Mouse (Mus musculus): Measurements from ENCODE around the gene Hist1h2ab. TPM values are rescaled to one million over a fixed set of nuclear protein-coding genes. Genes with fewer than 3 reads are reported as not detected.

The Hist1h2ab gene
- total and polyA plus RNA-seq, 3 experiments = 8.0 to 2,219 TPM; not detected in 1

DNA sequence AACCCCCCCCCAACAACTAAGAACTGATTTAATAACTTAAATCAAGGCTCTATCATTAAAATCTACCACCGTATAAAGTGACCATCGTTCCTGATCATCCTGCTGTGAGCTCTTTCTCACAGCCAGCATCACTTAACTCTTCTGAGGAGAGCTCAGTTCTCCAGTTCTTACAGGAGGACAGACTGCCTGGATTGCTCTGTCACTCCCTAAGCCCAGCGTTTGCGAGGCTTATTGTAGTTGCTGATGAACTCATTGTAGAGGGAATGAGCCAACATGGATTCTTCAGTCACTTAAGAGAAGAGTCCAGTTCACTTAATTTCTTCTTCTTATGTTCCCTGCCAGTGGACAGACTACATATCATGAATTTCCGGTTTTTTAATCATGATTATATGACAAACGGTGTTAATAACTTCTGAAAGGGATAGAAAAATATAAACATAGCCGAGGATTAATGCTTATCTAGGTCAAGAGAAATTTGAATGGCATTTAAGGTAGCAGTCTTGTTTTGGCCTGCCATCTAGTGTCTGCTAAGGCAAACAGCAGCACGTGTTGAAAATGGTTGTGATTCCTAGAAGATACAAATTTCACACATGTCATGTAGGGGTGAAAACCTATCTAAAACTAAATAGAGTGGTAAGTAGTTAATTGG lies 18.6 kb upstream of the Hist1h2ab start (continued):
- TF ChIP-seq BHLHE40 (IDR thresholded peaks at IDR 0.05; ENCODE audit: borderline replicate concordance, low read depth, low read length) = peak; percentile 86
- no peak for TF ChIP-seq KAT2A (conservative IDR thresholded peaks at IDR 0.05; ENCODE audit: low read depth, low read length)
- TF ChIP-seq CTCF (IDR thresholded peaks at IDR 0.05 in 2 of 3, conservative IDR thresholded peaks at IDR 0.05 in 1 of 3; ENCODE audit: control insufficient read depth in 1 of 3, insufficient read depth in 1 of 3, low read depth in 2 of 3, low read length in 3 of 3, poor library complexity in 1 of 3, severe bottlenecking in 1 of 3) = peak; percentile 69 to 97 (median 84)
- no peak for TF ChIP-seq TCF12 (IDR thresholded peaks at IDR 0.05; ENCODE audit: low read depth, low read length)
- TF ChIP-seq TAL1 (IDR thresholded peaks at IDR 0.05; ENCODE audit: low read length) = no peak
- no peak for TF ChIP-seq POLR2AphosphoS2 (IDR thresholded peaks at IDR 0.05; ENCODE audit: low read length)
- TF ChIP-seq CHD1 (IDR thresholded peaks at IDR 0.05; ENCODE audit: low read depth, low read length) = no peak
- TF ChIP-seq GATA1 (IDR thresholded peaks at IDR 0.05; ENCODE audit: low read depth, low read length) = peak; percentile 77
- TF ChIP-seq GABPA (IDR thresholded peaks at IDR 0.05; ENCODE audit: low read depth, low read length) = no peak
- no peak for TF ChIP-seq EP300 (IDR thresholded peaks at IDR 0.05; ENCODE audit: low read depth in 1 of 2, low read length in 2 of 2)
- TF ChIP-seq RAD21 (IDR thresholded peaks at IDR 0.05; ENCODE audit: low read depth, low read length) = peak; percentile 96
- TF ChIP-seq ZKSCAN1 (IDR thresholded peaks at IDR 0.05; ENCODE audit: low read depth, low read length) = no peak
- TF ChIP-seq RCOR1 (IDR thresholded peaks at IDR 0.05; ENCODE audit: low read depth, low read length) = no peak
- no peak for TF ChIP-seq CHD2 (IDR thresholded peaks at IDR 0.05; ENCODE audit: low read length)
- TF ChIP-seq MAZ (IDR thresholded peaks at IDR 0.05; ENCODE audit: low read depth, low read length) = no peak
- peak; percentile 51; the same call in 1 of the 2 replicates for TF ChIP-seq SIN3A (IDR thresholded peaks at IDR 0.05; ENCODE audit: low read length)
- peak; percentile 97 for TF ChIP-seq ZC3H11A (IDR thresholded peaks at IDR 0.05; ENCODE audit: low read depth, low read length)

DNA sequence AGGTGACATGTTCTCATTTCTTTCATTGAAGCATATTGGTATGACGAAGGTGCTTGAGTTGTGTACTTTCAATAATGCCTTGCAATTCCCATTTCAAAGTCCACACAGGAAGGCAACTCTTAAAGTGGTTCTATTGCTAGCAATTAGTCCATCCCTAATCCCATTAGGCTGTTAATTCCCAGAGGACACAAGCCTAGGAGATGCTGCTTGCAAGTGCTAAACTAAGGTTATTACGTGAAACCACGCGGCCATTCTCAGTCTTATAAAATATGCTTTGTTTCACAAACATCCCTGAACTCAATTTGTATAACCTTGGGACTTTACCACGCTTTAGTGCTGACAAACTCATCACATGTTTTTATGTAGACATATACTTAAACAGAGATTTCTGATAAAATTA lies 13.8 kb upstream of the Hist1h2ab start:
- Histone ChIP-seq H3K36me3 (ENCODE audit: control insufficient read depth in 1 of 2, insufficient read depth in 2 of 2, low read length in 2 of 2) (peaks cover 0 to 14% of the 10 kb centered on the region in 2 experiments; a peak in 2 of 4 replicates), H3K9ac (ENCODE audit: control insufficient read depth, low read depth, low read length, poor library complexity, severe bottlenecking) (no peak overlapping the region), H3K79me2 (ENCODE audit: control insufficient read depth, insufficient read depth, low read length, poor library complexity) (no peaks in the 10 kb centered on the region; the same call in 1 of the 2 replicates), H3K4me3 (ENCODE audit: control insufficient read depth in 1 of 2, insufficient read depth in 1 of 2, low read depth in 2 of 2, low read length in 2 of 2) (no peak overlapping the region), H3K27ac (ENCODE audit: control insufficient read depth, low read depth, low read length) (no peak overlapping the region), H3K9me3 (replicated peaks; ENCODE audit: insufficient read depth, low read length) (no peaks in the 10 kb centered on the region), H3K4me1 (ENCODE audit: control insufficient read depth in 1 of 2, insufficient read depth in 2 of 2, low read length in 2 of 2) (0 out of 4 replicates have a peak, but pooled peaks cover 3 to 4% of the 10 kb centered on the region in 2 experiments), H3K27me3 (ENCODE audit: control insufficient read depth in 1 of 2, insufficient read depth in 2 of 2, low read length in 2 of 2) (no peaks in the 10 kb centered on the region)
- no peak for DNase-seq (ENCODE audit: low read depth, low spot score)
- no peak for TF ChIP-seq UBTF (IDR thresholded peaks at IDR 0.05; ENCODE audit: borderline replicate concordance, insufficient read depth, low read depth, low read length)
- TF ChIP-seq SMC3 (IDR thresholded peaks at IDR 0.05; ENCODE audit: low read depth, low read length) = no peak
- TF ChIP-seq POLR2AphosphoS5 (IDR thresholded peaks at IDR 0.05; ENCODE audit: borderline replicate concordance, low read depth, low read length) = no peak
- no peak for TF ChIP-seq CTCF (IDR thresholded peaks at IDR 0.05 in 2 of 3, conservative IDR thresholded peaks at IDR 0.05 in 1 of 3; ENCODE audit: control insufficient read depth in 1 of 3, insufficient read depth in 1 of 3, low read depth in 2 of 3, low read length in 3 of 3, poor library complexity in 1 of 3, severe bottlenecking in 1 of 3)
- no peak for TF ChIP-seq ZNF384 (IDR thresholded peaks at IDR 0.05; ENCODE audit: low read depth, low read length)
- TF ChIP-seq HCFC1 (IDR thresholded peaks at IDR 0.05; ENCODE audit: low read depth, low read length) = no peak
- no peak for TF ChIP-seq KAT2A (conservative IDR thresholded peaks at IDR 0.05; ENCODE audit: low read depth, low read length)

Data from MEL (cell line).